Comparison of ENCODE assay signal across 8 mouse cellular contexts in the genomic region with DNA sequence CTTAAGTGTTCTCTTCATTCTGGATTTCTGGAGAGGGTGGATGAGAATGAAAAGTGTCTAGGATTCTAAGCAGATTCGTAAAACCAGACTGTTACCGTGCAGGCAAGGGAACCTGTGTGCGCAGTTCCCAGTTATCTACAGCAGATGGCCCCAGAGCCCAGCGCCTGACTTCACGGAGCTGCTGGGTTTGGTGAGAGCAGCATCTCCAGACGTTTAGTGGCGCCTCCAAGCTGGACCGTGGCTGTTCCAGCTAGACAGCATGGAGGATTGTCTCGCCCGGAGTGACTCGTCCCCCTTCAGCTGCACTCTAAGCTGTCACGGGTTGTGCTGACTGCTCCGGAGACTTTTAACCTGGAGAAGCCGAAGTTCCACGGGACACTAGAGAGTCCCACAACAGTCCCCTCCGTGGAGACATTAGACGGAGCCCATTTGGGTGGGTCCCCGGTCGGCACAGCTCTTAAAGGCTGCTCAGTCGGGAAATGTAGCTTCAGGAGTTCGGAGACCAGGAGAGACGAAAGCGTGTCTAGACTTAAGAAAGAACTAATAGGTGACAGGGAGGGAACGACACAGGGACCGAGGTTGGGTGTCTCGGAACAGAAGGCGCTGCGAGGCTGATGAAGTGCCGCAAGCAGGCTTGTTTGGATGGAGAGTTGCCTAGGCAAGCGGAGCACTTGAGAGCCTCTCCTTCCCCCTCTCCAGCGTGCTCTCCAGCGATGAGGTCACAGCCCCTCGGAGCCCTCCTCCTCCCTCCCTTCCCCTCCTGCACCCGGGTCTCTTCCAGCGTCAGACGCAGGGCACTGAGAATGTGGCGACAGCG. TPM values are rescaled to one million over a fixed set of nuclear protein-coding genes. Genes with fewer than 3 reads are reported as not detected.
A peak's percentile ranks its signal among the peaks of the same experiment; 100 is the strongest.
DNase-seq lines count a peak whose midpoint lies in the region; ATAC-seq lines count a peak whose summit lies in the region.

No protein-coding gene starts in this region.

- 0 out of 2 replicates have a peak, but pooled peaks cover 7% of the 10 kb centered on the region for H3K27me3 ChIP-seq in intestine, embryonic 14.5 days (replicated peaks; ENCODE audit: control insufficient read depth, insufficient read depth, low read length)
- H3K27me3 ChIP-seq in megakaryocyte, embryonic 14.5 days (replicated peaks) = peaks cover 55% of the 10 kb centered on the region

- H3K4me2 ChIP-seq in intestine, embryonic 14.5 days (ENCODE audit: low read length) = peak overlapping the region; percentile 93

- no peak overlapping the region for H3K27ac ChIP-seq in intestine, embryonic 14.5 days (ENCODE audit: low read depth)

- H3K9ac ChIP-seq in intestine, embryonic 14.5 days (ENCODE audit: low read length) = peak overlapping the region; percentile 39

- H3K4me3 ChIP-seq in intestine, embryonic 14.5 days (ENCODE audit: low read depth, low read length) = peak overlapping the region; percentile 52
- H3K4me3 ChIP-seq in megakaryocyte, embryonic 14.5 days (replicated peaks) = peak overlapping the region; percentile 90

- H3K9me3 ChIP-seq in intestine, embryonic 14.5 days (ENCODE audit: control insufficient read depth, low read length) = no peaks in the 10 kb centered on the region
- no peaks in the 10 kb centered on the region; the same call in 1 of the 2 replicates for H3K9me3 ChIP-seq in megakaryocyte, embryonic 14.5 days

- WGBS in intestine, embryonic 14.5 days = 2% methylated on average over 38 of the region's 38 CpGs

- H3K36me3 ChIP-seq in intestine, embryonic 14.5 days (ENCODE audit: control insufficient read depth, insufficient read depth, low read length) = no peaks in the 10 kb centered on the region
- H3K36me3 ChIP-seq in megakaryocyte, embryonic 14.5 days (replicated peaks; ENCODE audit: low read length) = no peaks in the 10 kb centered on the region

- H3K4me1 ChIP-seq in intestine, embryonic 14.5 days (replicated peaks; ENCODE audit: control insufficient read depth, insufficient read depth, low read length) = no peaks in the 10 kb centered on the region
- peaks cover 12% of the 10 kb centered on the region for H3K4me1 ChIP-seq in megakaryocyte, embryonic 14.5 days

- intact Hi-C loops in left cerebral cortex, postnatal 10 days (cut with DNase I) = loop anchor here (5.0 kb wide), 2 partner anchors 167 to 402 kb away; no protein-coding TSS in a partner anchor

- peak; percentile 89 for ATAC-seq in intestine, embryonic 14.5 days (replicated peaks; ENCODE audit: low FRiP score, low TSS enrichment, low read depth)

- peak; percentile 44 to 53 for DNase-seq in adrenal gland, adult 18-20 months (ENCODE audit: low spot score in 2 of 2)
- DNase-seq in embryo, embryonic 10 days (ENCODE audit: low spot score) = peak; percentile 90
- peak; percentile 70 for DNase-seq in gastrocnemius, postnatal 10 days
- peak; percentile 91 for DNase-seq in intestine, embryonic 14.5 days (ENCODE audit: low spot score)
- DNase-seq in left cerebral cortex, postnatal 10 days (ENCODE audit: extremely low spot score in 1 of 2, low spot score in 2 of 2) = peak; percentile 75 to 80
- peak; percentile 90 to 91 for DNase-seq in right cerebral cortex, postnatal 10 days (ENCODE audit: low spot score in 2 of 2)
- no peak for DNase-seq in c-Kit-positive CD71-positive TER-119-positive erythroid progenitor cells, embryonic 14.5 days (ENCODE audit: low spot score)

RNA-seq across cellular contexts. Expression of gene Tshr, which starts 16.1 kb away (rescaled TPM):
- 10 to 100 TPM in 1 of 2 experiments, 1 to 10 TPM in 1; 5.7 to 22.0 TPM for total RNA-seq in adrenal gland, adult 18-20 months (2021)
- total RNA-seq in gastrocnemius, postnatal 10 days (2021) = 1 to 10 TPM; 1.3 to 1.9 TPM
- 0.24 and 0.47 TPM in 2 replicates for polyA plus RNA-seq in intestine, embryonic 14.5 days (2014; fragmentation: Nextera tagmentation; extraction: Ambion mirVana)
- 1 to 10 TPM; 2.0 to 2.9 TPM for total RNA-seq in left cerebral cortex, postnatal 10 days (2021)
- polyA plus RNA-seq in megakaryocyte, embryonic 14.5 days (2012; ENCODE audit: insufficient read depth, low replicate concordance) = not detected in 2 replicates

RNA-seq across cellular contexts. Expression of gene Cep128, which starts 16.2 kb away (rescaled TPM):
- total RNA-seq in adrenal gland, adult 18-20 months (2021) = 1 to 10 TPM; 2.2 to 2.6 TPM
- total RNA-seq in gastrocnemius, postnatal 10 days (2021) = 1 to 10 TPM; 5.1 to 6.0 TPM
- polyA plus RNA-seq in intestine, embryonic 14.5 days (2014; fragmentation: Nextera tagmentation; extraction: Ambion mirVana) = 9.3 and 9.6 TPM in 2 replicates
- total RNA-seq in left cerebral cortex, postnatal 10 days (2021) = 1 to 10 TPM; 6.8 to 7.6 TPM
- polyA plus RNA-seq in megakaryocyte, embryonic 14.5 days (2012; ENCODE audit: insufficient read depth, low replicate concordance) = 0.85 TPM in 1 of 2 replicates, not detected in the other
